Mouse (Mus musculus) C2C12 (cell line): ENCODE results near the gene Gm17728. TPM values are rescaled to one million over a fixed set of nuclear protein-coding genes. Genes with fewer than 3 reads are reported as not detected.

Source experiments
- H3K27me3 ChIP-seq: one replicate; pipeline ENCODE4 v1.6.1; 2011; ENCODE audit not compliant: control insufficient read depth, insufficient read depth, insufficient read length
- H3K36me3 ChIP-seq: one replicate; pipeline ENCODE4 v1.6.1; 2011; ENCODE audit not compliant: control insufficient read depth, insufficient read depth
- H3K4me3 ChIP-seq: one replicate; pipeline ENCODE4 v1.5.1; 2011; ENCODE audit warnings: mild to moderate bottlenecking, control low read depth; ENCODE audit not compliant: poor library complexity, insufficient read depth, severe bottlenecking
- H3K79me2 ChIP-seq: one replicate; pipeline ENCODE4 v1.6.1; 2011; ENCODE audit not compliant: control insufficient read depth, insufficient read depth
- H3K79me3 ChIP-seq: one replicate; pipeline ENCODE4 v1.6.1; 2011; ENCODE audit warnings: low read depth, control low read depth
- H3ac ChIP-seq: one replicate; pipeline ENCODE3; 2011; ENCODE audit warnings: low read depth; ENCODE audit not compliant: control insufficient read depth, insufficient read length
- CEBPB ChIP-seq: IDR thresholded peaks from one replicate; pipeline ENCODE4 v1.6.1; 2011; ENCODE audit warnings: low read depth, mild to moderate bottlenecking, control low read depth, moderate library complexity
- CTCF ChIP-seq: IDR thresholded peaks from one replicate; pipeline ENCODE4 v1.5.1; 2011; ENCODE audit not compliant: control insufficient read depth, insufficient read depth, insufficient read length
- FOSL1 ChIP-seq: IDR thresholded peaks from one replicate; pipeline ENCODE4 v1.8.0; 2011; ENCODE audit warnings: mild to moderate bottlenecking, low read length; ENCODE audit not compliant: poor library complexity, insufficient read depth, severe bottlenecking
- MYOD1 ChIP-seq: IDR thresholded peaks from one replicate; pipeline ENCODE4 v1.6.1; 2011; ENCODE audit warnings: low read depth; ENCODE audit not compliant: control insufficient read depth, insufficient read length
- USF1 ChIP-seq: IDR thresholded peaks from one replicate; pipeline ENCODE4 v1.6.1; 2011; ENCODE audit warnings: low read depth, mild to moderate bottlenecking, control low read depth, moderate library complexity
- polyA plus RNA-seq: library from polyadenylated mRNA; unstranded; fragments of >200 nt; fragmentation: generic; extraction: Trizol; gene quantifications from one replicate; pipeline ENCODE4 v1.2.1, GENCODE M21; 2012; ENCODE audit warnings: missing spikeins

Gm17728 gene
- polyA plus RNA-seq, 1 experiment, result not detected

DNA sequence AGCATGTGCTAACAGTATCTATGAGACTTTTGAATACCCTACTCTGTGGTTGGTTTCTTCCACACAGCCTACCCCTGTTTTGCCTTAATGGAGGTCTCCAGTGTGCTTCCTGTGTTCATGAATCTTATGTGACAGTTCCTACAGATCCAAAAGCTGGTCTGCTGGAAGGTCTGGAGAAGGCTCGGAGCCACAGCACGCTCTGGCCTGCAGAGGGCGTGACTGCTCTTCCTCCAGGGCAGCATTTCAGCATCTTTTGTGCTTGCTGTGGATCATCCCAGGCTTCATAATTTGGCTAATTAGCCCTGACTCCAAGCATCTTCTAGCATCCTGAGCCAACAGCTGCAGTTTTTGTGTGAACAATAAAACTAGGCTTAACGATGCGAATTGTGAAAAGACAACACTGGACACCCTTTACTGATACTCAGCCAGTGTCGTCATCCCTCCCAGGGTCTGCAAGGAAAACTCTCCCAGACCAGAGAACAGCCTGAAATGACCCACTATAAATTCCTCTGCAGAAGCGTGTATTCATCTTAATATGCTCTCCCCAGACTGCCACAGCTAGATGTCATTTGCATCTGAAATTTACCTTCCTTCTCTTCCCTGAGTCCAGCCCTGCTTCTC lies 6.6 kb downstream of the Gm17728 start:
- Histone ChIP-seq H3K27me3 (no peaks in the 10 kb centered on the region), H3K79me3 (no peaks in the 10 kb centered on the region), H3K36me3 (no peaks in the 10 kb centered on the region), H3K4me3 (no peak overlapping the region), H3K79me2 (no peaks in the 10 kb centered on the region), H3ac (no peak overlapping the region)
- TF ChIP-seq CTCF (peak; percentile 13), MYOD1 (no peak), USF1 (no peak)

DNA sequence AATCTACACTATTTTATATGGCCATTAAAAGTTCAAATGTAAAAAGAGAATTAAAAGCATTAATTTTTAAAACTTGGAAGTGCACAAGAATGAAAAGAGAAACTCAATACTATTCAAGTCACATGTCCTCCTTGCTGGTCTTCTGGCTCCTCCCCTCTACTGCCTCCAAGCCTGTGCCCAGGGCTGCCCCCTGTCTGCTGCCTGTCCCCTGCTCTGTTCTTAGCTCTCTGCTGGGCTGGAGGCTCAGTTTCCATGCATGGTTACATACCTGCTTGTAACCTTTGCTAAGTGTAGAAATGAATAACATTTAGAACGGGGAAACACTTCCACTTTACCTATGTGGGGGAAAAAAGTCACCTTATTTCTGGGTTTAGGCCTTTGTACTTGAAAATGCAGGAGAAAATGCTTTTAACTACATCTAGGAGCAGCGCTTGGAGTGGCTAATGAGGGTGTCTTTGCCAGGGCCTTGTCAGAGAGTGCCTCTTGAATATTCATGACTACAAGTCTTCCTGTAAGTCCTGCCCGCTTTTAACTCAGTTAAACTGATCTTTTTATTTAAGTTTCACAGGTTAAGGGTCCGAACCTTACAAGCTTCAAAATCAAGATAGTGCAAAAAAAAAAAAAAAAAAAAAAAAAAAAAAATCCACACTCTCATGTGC lies 18.3 kb downstream of the Gm17728 start:
- Histone ChIP-seq H3ac (no peak overlapping the region), H3K4me3 (no peak overlapping the region), H3K79me2 (no peaks in the 10 kb centered on the region), H3K36me3 (no peaks in the 10 kb centered on the region), H3K27me3 (no peaks in the 10 kb centered on the region), H3K79me3 (no peaks in the 10 kb centered on the region)
- no peak for TF ChIP-seq CEBPB

DNA sequence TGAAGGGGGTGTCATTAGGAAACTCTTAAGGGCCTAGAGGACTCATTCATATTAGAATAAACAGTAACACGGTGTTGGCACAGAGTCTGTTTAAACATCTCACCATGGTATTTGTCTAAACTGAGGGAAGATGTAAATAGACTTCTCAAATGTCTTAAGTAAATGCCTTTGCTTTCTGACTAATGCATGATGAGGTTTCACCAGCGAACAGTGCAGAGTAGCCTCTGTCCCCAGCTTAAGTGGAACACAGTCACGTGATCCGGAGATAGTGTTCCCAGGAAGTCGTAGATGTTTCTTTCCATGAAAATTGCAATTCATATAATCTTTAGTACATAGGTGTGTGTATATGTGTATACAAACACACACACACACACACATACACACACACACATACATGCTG lies 34.5 kb downstream of the Gm17728 start:
- H3ac ChIP-seq, result no peak overlapping the region
- no peaks in the 10 kb centered on the region for H3K79me3 ChIP-seq
- H3K36me3 ChIP-seq, result no peaks in the 10 kb centered on the region
- no peaks in the 10 kb centered on the region for H3K79me2 ChIP-seq
- H3K4me3 ChIP-seq, result no peak overlapping the region
- no peaks in the 10 kb centered on the region for H3K27me3 ChIP-seq
- TF ChIP-seq USF1, result peak; percentile 90
- TF ChIP-seq CEBPB, result no peak

DNA sequence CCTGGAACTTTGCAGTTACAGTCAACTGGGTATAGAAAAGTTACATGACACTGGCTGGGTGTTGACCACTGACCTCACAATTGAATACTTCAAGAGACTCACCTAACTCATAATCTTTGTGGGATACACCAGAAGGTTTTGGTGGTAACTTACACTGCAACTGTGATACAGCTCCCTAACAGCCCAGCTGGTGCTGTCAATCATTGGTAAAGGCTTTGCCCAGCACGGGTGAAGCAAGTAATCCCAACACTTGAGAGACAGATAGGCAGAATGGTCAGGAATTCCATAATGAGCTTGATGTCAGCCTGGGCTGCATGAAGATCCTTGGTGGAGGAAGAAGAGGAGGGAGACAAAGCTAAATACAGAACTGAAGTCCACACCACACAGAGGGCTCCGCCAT lies 39.0 kb downstream of the Gm17728 start:
- Histone ChIP-seq H3K79me2 (no peaks in the 10 kb centered on the region), H3ac (no peak overlapping the region), H3K4me3 (no peak overlapping the region), H3K36me3 (no peaks in the 10 kb centered on the region), H3K79me3 (no peaks in the 10 kb centered on the region), H3K27me3 (no peaks in the 10 kb centered on the region)
- TF ChIP-seq FOSL1 (no peak), MYOD1 (peak; percentile 92)

Other genes with a start within 250 kb of the Gm17728 start
- gene Pabpc6, start 247.7 kb downstream of the Gm17728 start, polyA plus RNA-seq, result not detected